16 mouse cellular contexts compared by ENCODE assay signal in the genomic region with DNA sequence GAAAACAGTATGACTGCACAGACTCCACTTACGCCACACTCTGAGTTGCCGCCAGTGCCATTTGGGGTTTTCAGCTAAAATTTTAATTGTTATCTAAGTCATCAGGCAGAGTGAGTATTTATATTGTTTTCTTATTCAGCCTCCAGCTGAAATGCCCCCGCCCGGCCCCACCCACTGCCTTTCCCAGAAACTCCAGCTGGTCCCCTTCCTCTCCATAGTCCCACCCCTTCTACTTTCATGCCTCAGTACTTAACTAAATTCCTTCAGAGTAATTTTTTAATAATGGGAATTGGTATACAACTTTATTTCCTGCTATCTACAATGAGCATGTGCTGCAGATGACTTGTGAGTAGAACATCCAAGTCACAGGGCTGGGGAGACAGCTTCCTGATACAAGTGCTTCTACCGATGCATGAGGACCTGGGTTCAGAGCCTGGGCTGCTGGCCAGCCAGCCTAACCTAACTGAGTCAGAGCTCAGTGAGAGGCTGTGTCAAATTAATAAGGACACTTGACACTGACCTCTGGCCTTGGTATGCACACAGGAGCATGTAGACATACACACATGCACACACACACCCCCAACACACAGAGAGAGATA. TPM values are rescaled to one million over a fixed set of nuclear protein-coding genes. Genes with fewer than 3 reads are reported as not detected.
A peak's percentile ranks its signal among the peaks of the same experiment; 100 is the strongest.
DNase-seq lines count a peak whose midpoint lies in the region; ATAC-seq and TF ChIP-seq lines count a peak whose summit lies in the region.
"Had no signal": no experiment of that assay in that cellular context is flagged by ENCODE, and none has a peak within 500 bp of the region (broad histone marks: within the 10 kb centered on the region; RNA-seq: fewer than 3 reads in every experiment).

No protein-coding gene starts in this region.

- H3K9me3 ChIP-seq in kidney, embryonic 16.5 days (ENCODE audit: low read length): no peaks in the 10 kb centered on the region
- H3K9me3 ChIP-seq in E14TG2a.4 (ENCODE audit: low read length): no peaks in the 10 kb centered on the region
- H3K9me3 ChIP-seq: G1E; limb, embryonic 12.5 days had no signal

- WGBS in kidney, embryonic 16.5 days: 74% methylated on average over 5 of the region's 5 CpGs

- no peak overlapping the region for H3K9ac ChIP-seq in kidney, embryonic 16.5 days (replicated peaks; ENCODE audit: low read length)
- H3K9ac ChIP-seq: forebrain, postnatal 0 days; limb, embryonic 12.5 days had no signal

- ATAC-seq in kidney, embryonic 16.5 days (ENCODE audit: low FRiP score, low TSS enrichment): 0 out of 2 replicates have a peak, but pooled peaks have one; percentile 49
- ATAC-seq: activated CD4-positive, CD25-positive, alpha-beta regulatory T cell, adult 4 months; forebrain, postnatal 0 days had no signal

- no peak overlapping the region for H3K4me3 ChIP-seq in kidney, embryonic 16.5 days (ENCODE audit: low read length)
- H3K4me3 ChIP-seq in E14TG2a.4 (replicated peaks; ENCODE audit: low read length): peak overlapping the region; percentile 55
- H3K4me3 ChIP-seq: erythroblast, embryonic 14.5 days; limb, embryonic 12.5 days had no signal

- no peak for TF ChIP-seq CTCF in E14TG2a.4 (conservative IDR thresholded peaks at IDR 0.05; ENCODE audit: low read length)

- H3K27ac ChIP-seq in kidney, embryonic 16.5 days (ENCODE audit: low read length): no peak overlapping the region
- H3K27ac ChIP-seq: limb, embryonic 12.5 days had no signal

- H3K4me1 ChIP-seq in kidney, embryonic 16.5 days (ENCODE audit: insufficient read depth, low read length): peaks cover 12% of the 10 kb centered on the region
- peaks cover 93% of the 10 kb centered on the region for H3K4me1 ChIP-seq in E14TG2a.4 (replicated peaks; ENCODE audit: low read depth, low read length)
- H3K4me1 ChIP-seq: limb, embryonic 12.5 days had no signal

- H3K36me3 ChIP-seq in kidney, embryonic 16.5 days (ENCODE audit: insufficient read depth, low read length): peaks cover 20% of the 10 kb centered on the region; the same call in 1 of the 2 replicates
- peaks cover 49% of the 10 kb centered on the region for H3K36me3 ChIP-seq in E14TG2a.4 (ENCODE audit: insufficient read depth, low read length)

- H3K27me3 ChIP-seq in kidney, embryonic 16.5 days (ENCODE audit: insufficient read depth, low read length): no peaks in the 10 kb centered on the region
- H3K27me3 ChIP-seq in E14TG2a.4 (ENCODE audit: insufficient read depth, low read length): no peaks in the 10 kb centered on the region
- H3K27me3 ChIP-seq: limb, embryonic 12.5 days had no signal

- no peak for DNase-seq in kidney, postnatal 25 days
- peak; percentile 43 for DNase-seq in Muller cell, postnatal 12 days (ENCODE audit: inconsistent ontology term)
- DNase-seq in lung, postnatal 25 days (ENCODE audit: low spot score): peak; percentile 47
- DNase-seq in B cell, adult 2 months: no peak
- no peak for DNase-seq in right cerebral cortex, adult 18-20 months
- DNase-seq: cerebellum, postnatal 14 days; forebrain, postnatal 0 days; gastrocnemius, postnatal 36 days; thymus, adult 18-20 months had no signal

- no peak overlapping the region for H3K4me2 ChIP-seq in kidney, embryonic 16.5 days (replicated peaks; ENCODE audit: low read depth, low read length)
- H3K4me2 ChIP-seq: limb, embryonic 12.5 days; midbrain, embryonic 11.5 days had no signal

RNA-seq across cellular contexts. Expression of a gene that starts 40.4 kb away (rescaled TPM):
- 49.2 and 76.4 TPM in 2 replicates for polyA plus RNA-seq in kidney, embryonic 16.5 days (2015; fragmentation: Nextera tagmentation; extraction: Ambion mirVana)

Comparison
In these comparisons a context has a peak if more than half of its experiments do, and no peak if none do; other contexts are left out.
1. DNase-seq: peak in Muller cell, postnatal 12 days (single experiment) and lung, postnatal 25 days (single experiment); none in kidney, postnatal 25 days (0 of 2), B cell, adult 2 months (0 of 2) and right cerebral cortex, adult 18-20 months (single experiment).